Mouse (Mus musculus) brain, embryonic 14.5 days (tissue): ENCODE data around the gene Zmym6.

Experiments
- CTCF ChIP-seq: fragments of 200-500 bp; IDR thresholded peaks from 2 replicates; pipeline ENCODE4 v1.5.1; 2012; ENCODE audit warnings: inconsistent platforms, mild to moderate bottlenecking, moderate library complexity, borderline replicate concordance; ENCODE audit not compliant: insufficient read depth, insufficient read length; ENCODE audit errors: extremely low read depth
- POLR2A ChIP-seq: fragments of 200-500 bp; IDR thresholded peaks from 2 replicates; pipeline ENCODE4 v1.6.1; 2012; ENCODE audit warnings: mild to moderate bottlenecking, inconsistent platforms, borderline replicate concordance; ENCODE audit not compliant: poor library complexity, insufficient read depth, insufficient read length, severe bottlenecking; ENCODE audit errors: extremely low read depth

DNA sequence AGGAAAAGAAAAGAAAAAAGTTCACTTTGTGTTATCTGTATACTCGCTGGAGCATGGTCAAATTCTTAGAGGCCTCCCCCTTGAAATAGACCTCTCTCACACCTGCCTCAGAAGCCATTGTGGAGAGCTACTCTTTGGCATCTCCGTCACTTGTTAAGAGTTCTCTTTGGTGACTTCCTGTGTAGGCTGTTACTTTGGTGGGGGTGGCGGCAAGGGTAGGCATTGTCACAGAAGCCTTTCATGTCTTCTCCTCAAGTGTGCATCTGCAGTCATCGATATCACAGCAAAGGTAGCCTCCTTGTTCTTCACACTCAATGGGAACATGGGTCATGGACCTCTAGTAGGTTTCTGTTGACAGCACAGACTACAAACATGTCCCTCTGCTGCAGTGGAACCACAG is 17.9 kb downstream of the Zmym6 start:
- TF ChIP-seq CTCF (no peak), POLR2A (no peak)
